Mouse (Mus musculus) cerebellum, postnatal 36 days (tissue): ENCODE data around the gene Fscn2.
"Not testable (repeated sequence)": the region's sequence is repeated elsewhere in the genome, so short reads cannot be mapped to it uniquely, and the experiment has no call there.

Experiments
- DNase-seq, 2 experiments: peaks; one replicate each; pipeline ENCODE4 v3.0.0; 2021 to 2022; ENCODE audit warnings: mixed read lengths in 2 of 2

Gene Fscn2

GRCm38 (mm10) chr11:120405867-120406266 is 44.5 kb downstream of the Fscn2 start:
- DNase-seq, result no peak

- DNase-seq, result no peak
These were observed 45.1 kb downstream of the Fscn2 start for GRCm38 (mm10) chr11:120406445-120406844.

- DNase-seq, result not testable (repeated sequence)
These were observed 52.3 kb downstream of the Fscn2 start for GRCm38 (mm10) chr11:120413621-120414020.
